Mouse (Mus musculus): ENCODE data around the gene Gm11492. TPM values are rescaled to one million over a fixed set of nuclear protein-coding genes. Genes with fewer than 3 reads are reported as not detected.

Gene Gm11492
- polyA plus RNA-seq, 1 experiment = not detected

DNA sequence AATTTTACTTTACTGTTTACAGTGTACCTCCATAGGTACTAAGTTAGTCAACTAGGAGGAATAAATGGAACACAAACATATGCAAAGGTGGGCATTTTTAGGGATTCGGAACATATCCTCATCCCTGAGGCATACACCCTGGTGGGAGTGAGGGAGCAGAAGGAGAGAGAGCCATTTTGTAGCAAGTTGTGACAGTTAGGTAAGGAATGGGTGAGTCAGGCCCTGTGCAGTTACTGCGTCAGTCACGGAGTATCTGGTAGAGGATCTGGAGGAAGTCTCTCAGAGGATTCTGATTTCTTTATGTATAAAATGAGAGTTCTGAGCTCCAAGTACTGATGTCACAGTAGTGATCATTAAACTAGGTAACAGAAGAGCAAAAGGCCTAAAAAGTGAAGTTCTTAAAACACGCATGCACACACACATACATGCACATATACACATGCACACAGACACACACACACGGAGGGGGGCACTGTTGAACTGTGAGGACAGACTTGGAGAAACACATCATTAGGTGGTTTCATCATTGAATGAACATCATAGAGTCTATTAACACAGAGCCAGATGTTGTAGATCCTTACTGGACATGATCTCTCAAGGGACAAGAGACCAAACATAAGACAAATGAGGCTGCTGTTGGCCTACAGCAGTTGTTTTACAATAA is 20.9 kb downstream of the Gm11492 start:
- no peak overlapping the region for H3ac ChIP-seq (ENCODE audit: control insufficient read depth, insufficient read length, low read depth)
- no peak overlapping the region for H3K4me3 ChIP-seq (ENCODE audit: insufficient read depth, poor library complexity, severe bottlenecking)
- TF ChIP-seq MYOG (IDR thresholded peaks at IDR 0.05; ENCODE audit: control insufficient read depth, extremely low read depth, insufficient read length) (no peak), MAX (IDR thresholded peaks at IDR 0.05) (no peak), USF1 (IDR thresholded peaks at IDR 0.05; ENCODE audit: low read depth) (no peak)
- peaks cover 12% of the 10 kb centered on the region for H3K79me2 ChIP-seq (ENCODE audit: control insufficient read depth, insufficient read depth)
- H3K79me3 ChIP-seq (ENCODE audit: low read depth) = no peaks in the 10 kb centered on the region
- H3K27me3 ChIP-seq (ENCODE audit: control insufficient read depth, insufficient read depth, insufficient read length) = no peaks in the 10 kb centered on the region
- H3K36me3 ChIP-seq (ENCODE audit: control insufficient read depth, insufficient read depth) = no peaks in the 10 kb centered on the region

DNA sequence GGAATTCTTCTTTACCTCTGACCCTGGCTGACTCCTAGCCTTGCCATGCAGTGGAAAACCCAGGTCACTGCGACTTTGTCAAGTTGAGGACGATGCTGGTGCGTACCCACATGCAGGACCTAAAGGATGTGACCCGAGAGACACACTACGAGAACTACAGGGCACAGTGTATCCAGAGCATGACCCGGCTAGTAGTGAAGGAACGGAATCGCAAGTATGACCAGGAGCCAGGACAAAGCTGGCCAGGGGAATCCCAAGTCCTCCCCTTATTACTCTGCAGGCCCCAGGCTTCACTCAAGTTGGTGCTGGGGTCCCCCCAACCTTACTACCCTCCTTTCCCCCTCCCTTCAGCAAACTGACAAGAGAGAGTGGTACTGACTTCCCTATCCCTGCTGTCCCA is 23.2 kb downstream of the Gm11492 start:
- H3K79me3 ChIP-seq (ENCODE audit: low read depth) = no peaks in the 10 kb centered on the region
- TF ChIP-seq MAX (IDR thresholded peaks at IDR 0.05) (no peak), MYOD1 (IDR thresholded peaks at IDR 0.05; ENCODE audit: control insufficient read depth, insufficient read length, low read depth) (no peak), CTCF (IDR thresholded peaks at IDR 0.05; ENCODE audit: control insufficient read depth, insufficient read depth, insufficient read length) (no peak), CEBPB (IDR thresholded peaks at IDR 0.05; ENCODE audit: low read depth) (no peak), FOSL1 (IDR thresholded peaks at IDR 0.05; ENCODE audit: insufficient read depth, low read length, poor library complexity, severe bottlenecking) (no peak), MYOG (IDR thresholded peaks at IDR 0.05; ENCODE audit: control insufficient read depth, extremely low read depth, insufficient read length) (no peak)
- peaks cover 19% of the 10 kb centered on the region for H3K79me2 ChIP-seq (ENCODE audit: control insufficient read depth, insufficient read depth)
- H3ac ChIP-seq (ENCODE audit: control insufficient read depth, insufficient read length, low read depth) = no peak overlapping the region
- H3K36me3 ChIP-seq (ENCODE audit: control insufficient read depth, insufficient read depth) = no peaks in the 10 kb centered on the region
- H3K27me3 ChIP-seq (ENCODE audit: control insufficient read depth, insufficient read depth, insufficient read length) = no peaks in the 10 kb centered on the region
- no peak overlapping the region for H3K4me3 ChIP-seq (ENCODE audit: insufficient read depth, poor library complexity, severe bottlenecking)

DNA sequence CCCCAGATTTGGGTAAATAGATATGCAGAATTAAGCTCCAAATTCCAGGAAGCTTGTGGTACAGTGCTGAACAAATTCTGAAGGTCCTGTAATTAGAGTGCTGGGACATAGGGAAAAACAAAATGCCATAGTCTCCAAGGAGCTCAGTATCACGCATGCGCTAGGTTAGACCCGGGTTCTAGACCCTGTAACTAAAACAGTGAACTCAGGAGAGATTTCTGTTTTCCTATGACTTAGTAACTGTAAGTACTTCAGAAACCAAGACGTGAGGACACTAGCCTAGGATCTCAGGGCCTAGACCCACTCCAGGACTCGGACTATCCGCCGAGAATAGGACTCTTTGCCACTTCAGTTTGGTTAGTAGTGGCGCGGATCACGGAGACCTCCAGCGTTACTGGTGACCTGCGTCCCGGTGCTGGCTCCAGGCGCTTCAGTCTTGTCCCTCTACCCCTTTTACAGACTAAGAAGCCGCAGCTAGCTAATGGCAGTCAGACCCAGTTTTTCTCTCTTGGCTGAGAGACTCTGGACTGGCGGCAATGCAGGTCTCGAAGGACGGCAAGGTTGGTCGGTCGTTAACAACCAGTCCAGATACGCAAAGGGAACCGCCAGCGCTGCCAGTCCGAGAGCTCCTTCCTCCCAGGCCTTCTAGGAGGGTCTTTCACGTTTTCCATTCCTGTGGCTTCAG is 24.5 kb downstream of the Gm11492 start:
- TF ChIP-seq MYOD1 (IDR thresholded peaks at IDR 0.05; ENCODE audit: control insufficient read depth, insufficient read length, low read depth) (no peak), FOSL1 (IDR thresholded peaks at IDR 0.05; ENCODE audit: insufficient read depth, low read length, poor library complexity, severe bottlenecking) (no peak), CTCF (IDR thresholded peaks at IDR 0.05; ENCODE audit: control insufficient read depth, insufficient read depth, insufficient read length) (no peak), MAX (IDR thresholded peaks at IDR 0.05) (no peak), USF1 (IDR thresholded peaks at IDR 0.05; ENCODE audit: low read depth) (no peak), MYOG (IDR thresholded peaks at IDR 0.05; ENCODE audit: control insufficient read depth, extremely low read depth, insufficient read length) (no peak), CEBPB (IDR thresholded peaks at IDR 0.05; ENCODE audit: low read depth) (no peak)
- Histone ChIP-seq H3ac (ENCODE audit: control insufficient read depth, insufficient read length, low read depth) (peak overlapping the region; percentile 86), H3K27me3 (ENCODE audit: control insufficient read depth, insufficient read depth, insufficient read length) (no peaks in the 10 kb centered on the region), H3K36me3 (ENCODE audit: control insufficient read depth, insufficient read depth) (no peaks in the 10 kb centered on the region), H3K79me2 (ENCODE audit: control insufficient read depth, insufficient read depth) (peaks cover 22% of the 10 kb centered on the region), H3K79me3 (ENCODE audit: low read depth) (peaks cover under 1% of the 10 kb centered on the region), H3K4me3 (ENCODE audit: insufficient read depth, poor library complexity, severe bottlenecking) (peak overlapping the region; percentile 77)

DNA sequence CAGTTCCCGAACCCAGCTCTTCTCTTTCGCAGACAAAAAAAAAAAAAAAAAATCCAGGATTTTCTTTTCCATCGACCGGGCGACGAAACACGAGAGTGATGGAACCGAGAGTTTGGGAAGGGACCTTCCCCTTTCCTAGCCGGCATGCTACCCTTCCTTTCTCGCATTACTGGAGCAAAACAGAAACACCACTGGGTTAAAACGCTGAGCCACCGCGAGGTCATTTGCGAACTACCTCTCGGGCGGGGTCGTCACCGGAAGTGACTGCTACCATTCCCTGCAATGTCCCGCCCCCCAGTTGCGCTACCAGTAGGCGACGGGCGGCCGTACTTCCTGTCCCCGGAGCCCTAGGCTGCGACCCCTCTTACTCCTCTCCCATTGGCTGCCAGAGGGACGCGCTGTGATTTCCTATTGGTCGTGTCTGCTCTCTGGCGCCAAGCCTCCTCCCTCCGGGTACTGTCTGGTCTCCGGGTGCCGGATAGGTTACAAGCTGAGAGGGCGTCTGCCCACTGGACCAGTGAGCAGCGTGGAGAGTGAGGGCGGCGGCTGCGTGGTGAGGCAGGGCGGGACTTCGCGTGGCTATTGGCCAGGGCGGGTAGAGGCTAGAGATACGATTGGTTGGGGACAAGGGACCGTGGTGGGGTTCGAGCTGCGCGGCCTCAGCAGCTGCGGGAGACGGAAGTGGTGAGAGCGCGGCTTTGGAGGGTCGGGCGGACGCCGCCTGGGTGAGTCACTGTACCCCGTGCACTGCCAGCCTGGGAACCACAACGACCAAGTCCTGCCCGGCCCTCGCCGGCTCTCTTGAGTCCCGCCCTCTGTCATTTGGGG is 25.3 kb downstream of the Gm11492 start, which contains the start of gene Mtmr4:
Gene Mtmr4 (plus strand): TSS at position 637 of the 828 bp plus-strand sequence.
- Histone ChIP-seq H3K4me3 (ENCODE audit: insufficient read depth, poor library complexity, severe bottlenecking) (peak within 1 kb of the TSS; percentile 77), H3ac (ENCODE audit: control insufficient read depth, insufficient read length, low read depth) (peak within 1 kb of the TSS; percentile 86), H3K79me2 (ENCODE audit: control insufficient read depth, insufficient read depth) (peaks cover 30% of the 10 kb centered on the region), H3K27me3 (ENCODE audit: control insufficient read depth, insufficient read depth, insufficient read length) (no peaks in the 10 kb centered on the region), H3K79me3 (ENCODE audit: low read depth) (peaks cover 7% of the 10 kb centered on the region), H3K36me3 (ENCODE audit: control insufficient read depth, insufficient read depth) (peaks cover 2% of the 10 kb centered on the region)
- no peak for TF ChIP-seq CTCF (IDR thresholded peaks at IDR 0.05; ENCODE audit: control insufficient read depth, insufficient read depth, insufficient read length)
- TF ChIP-seq MYOD1 (IDR thresholded peaks at IDR 0.05; ENCODE audit: control insufficient read depth, insufficient read length, low read depth) = peak; percentile 67
- no peak for TF ChIP-seq MAX (IDR thresholded peaks at IDR 0.05)
- TF ChIP-seq CEBPB (IDR thresholded peaks at IDR 0.05; ENCODE audit: low read depth) = no peak
- TF ChIP-seq FOSL1 (IDR thresholded peaks at IDR 0.05; ENCODE audit: insufficient read depth, low read length, poor library complexity, severe bottlenecking) = peak; percentile 33

DNA sequence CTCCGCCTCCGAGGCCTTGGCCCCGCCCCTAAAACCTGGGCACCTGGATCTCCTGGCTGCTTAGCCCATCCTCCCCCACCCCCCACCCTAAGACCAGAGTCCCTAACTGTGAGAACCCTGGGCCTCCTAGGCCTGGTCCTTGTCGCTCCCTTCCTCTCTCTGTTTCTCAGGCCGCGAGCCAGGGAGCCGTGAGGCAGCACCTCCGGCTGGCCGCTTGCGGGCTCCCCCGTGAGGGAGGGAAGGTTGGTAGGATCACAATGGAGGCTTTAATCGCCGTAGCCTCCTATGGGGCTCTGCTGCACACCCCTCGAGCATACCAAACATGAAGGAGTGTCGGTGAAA is 25.9 kb downstream of the Gm11492 start:
- Histone ChIP-seq H3K27me3 (ENCODE audit: control insufficient read depth, insufficient read depth, insufficient read length) (no peaks in the 10 kb centered on the region), H3K36me3 (ENCODE audit: control insufficient read depth, insufficient read depth) (peaks cover 8% of the 10 kb centered on the region), H3K79me2 (ENCODE audit: control insufficient read depth, insufficient read depth) (peaks cover 36% of the 10 kb centered on the region), H3K79me3 (ENCODE audit: low read depth) (peaks cover 7% of the 10 kb centered on the region), H3K4me3 (ENCODE audit: insufficient read depth, poor library complexity, severe bottlenecking) (peak overlapping the region; percentile 41), H3ac (ENCODE audit: control insufficient read depth, insufficient read length, low read depth) (peak overlapping the region; percentile 55)
- TF ChIP-seq MYOD1 (IDR thresholded peaks at IDR 0.05; ENCODE audit: control insufficient read depth, insufficient read length, low read depth) (no peak), CEBPB (IDR thresholded peaks at IDR 0.05; ENCODE audit: low read depth) (no peak), USF1 (IDR thresholded peaks at IDR 0.05; ENCODE audit: low read depth) (no peak), MAX (IDR thresholded peaks at IDR 0.05) (no peak), CTCF (IDR thresholded peaks at IDR 0.05; ENCODE audit: control insufficient read depth, insufficient read depth, insufficient read length) (no peak), MYOG (IDR thresholded peaks at IDR 0.05; ENCODE audit: control insufficient read depth, extremely low read depth, insufficient read length) (no peak), FOSL1 (IDR thresholded peaks at IDR 0.05; ENCODE audit: insufficient read depth, low read length, poor library complexity, severe bottlenecking) (no peak)
